Mouse (Mus musculus) testis, postnatal 14 days (tissue): ENCODE results near the gene Malsu1.

ENCODE experiments used
- DNase-seq: peaks from one replicate; pipeline ENCODE4 v3.0.0; 2021; ENCODE audit warnings: low spot score

Gene Malsu1

DNA sequence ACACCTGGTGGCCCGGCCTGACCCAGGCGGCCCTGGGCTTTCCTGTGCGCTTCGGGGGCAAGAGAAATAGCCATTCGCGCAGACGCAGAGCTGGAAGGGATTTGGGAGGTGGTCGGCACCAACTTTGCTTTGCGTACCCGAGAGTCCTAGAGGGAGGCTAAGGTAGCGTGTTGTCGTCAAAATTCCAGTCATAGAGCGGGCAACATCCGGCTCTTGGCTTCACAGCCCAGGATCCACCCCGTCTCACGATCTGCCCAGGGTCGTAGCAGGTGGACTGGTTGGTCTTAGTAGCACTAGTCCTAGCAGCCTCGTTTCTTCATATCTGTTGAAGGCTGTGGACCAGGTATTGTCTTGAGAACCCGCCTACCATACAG lies 509 bp downstream of the Malsu1 start:
- DNase-seq, result no peak

- no peak for DNase-seq
Measured at GRCm38 (mm10) chr6:49077894-49078293, 4.3 kb downstream of the Malsu1 start.

DNA sequence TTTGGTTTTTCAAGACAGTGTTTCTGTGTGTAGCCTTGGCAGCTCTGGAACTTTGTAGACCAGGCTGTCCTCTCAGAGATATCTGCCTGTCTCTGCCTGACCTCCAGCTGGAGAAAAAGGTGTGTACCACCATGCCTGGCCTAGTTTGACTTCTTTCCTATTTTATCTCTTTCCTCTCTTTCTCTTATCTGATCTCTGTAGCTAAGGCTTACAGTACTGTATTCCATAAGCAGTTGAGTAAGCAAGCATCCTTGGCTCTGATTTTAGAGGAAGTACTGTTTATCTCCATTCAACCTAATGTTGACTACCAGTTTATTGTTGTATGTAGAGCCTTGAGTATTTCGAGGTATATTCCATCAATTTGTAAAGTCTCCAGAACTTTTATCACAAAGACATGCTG lies 5.7 kb downstream of the Malsu1 start:
- no peak for DNase-seq

DNA sequence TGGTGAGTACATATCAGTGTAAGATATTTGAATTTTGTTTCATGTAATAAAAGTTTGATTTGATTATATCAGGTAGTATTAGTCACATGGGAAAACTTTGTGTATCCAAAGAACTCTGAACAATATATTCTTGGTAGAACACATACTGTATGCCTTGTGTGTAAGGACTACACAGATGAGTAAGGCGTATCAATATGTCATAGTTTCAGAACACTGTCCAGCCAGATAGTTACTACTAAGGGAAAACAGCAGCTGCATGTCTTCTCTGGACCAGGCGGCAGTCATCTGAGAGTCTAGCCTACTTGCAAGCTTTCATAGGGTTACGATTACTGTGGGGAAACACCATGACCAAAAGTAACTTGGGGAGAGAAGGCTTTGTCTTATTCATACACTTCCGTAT lies 9.4 kb downstream of the Malsu1 start:
- no peak for DNase-seq

DNA sequence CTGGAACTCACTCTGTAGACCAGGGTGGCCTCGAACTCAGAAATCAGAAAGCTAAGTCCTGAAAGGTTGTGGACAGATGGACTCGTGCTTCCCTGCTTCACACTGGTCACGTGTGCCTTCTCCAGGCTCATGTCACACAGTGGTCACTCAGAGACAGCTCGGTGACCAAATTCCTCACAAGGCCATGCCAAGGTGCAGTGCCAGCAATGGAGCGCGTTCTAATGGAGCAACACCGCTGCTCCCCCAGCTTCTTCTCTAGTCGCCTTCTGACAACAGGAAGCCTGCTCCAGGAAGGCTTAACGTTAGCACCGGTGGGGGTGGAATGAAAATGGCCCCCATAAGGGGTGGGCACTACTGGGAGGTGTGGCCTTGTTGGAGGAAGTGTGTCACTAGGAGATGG lies 21.4 kb downstream of the Malsu1 start:
- no peak for DNase-seq

- peak; percentile 22 for DNase-seq
Measured at GRCm38 (mm10) chr6:49096421-49096820, 22.8 kb downstream of the Malsu1 start.

DNA sequence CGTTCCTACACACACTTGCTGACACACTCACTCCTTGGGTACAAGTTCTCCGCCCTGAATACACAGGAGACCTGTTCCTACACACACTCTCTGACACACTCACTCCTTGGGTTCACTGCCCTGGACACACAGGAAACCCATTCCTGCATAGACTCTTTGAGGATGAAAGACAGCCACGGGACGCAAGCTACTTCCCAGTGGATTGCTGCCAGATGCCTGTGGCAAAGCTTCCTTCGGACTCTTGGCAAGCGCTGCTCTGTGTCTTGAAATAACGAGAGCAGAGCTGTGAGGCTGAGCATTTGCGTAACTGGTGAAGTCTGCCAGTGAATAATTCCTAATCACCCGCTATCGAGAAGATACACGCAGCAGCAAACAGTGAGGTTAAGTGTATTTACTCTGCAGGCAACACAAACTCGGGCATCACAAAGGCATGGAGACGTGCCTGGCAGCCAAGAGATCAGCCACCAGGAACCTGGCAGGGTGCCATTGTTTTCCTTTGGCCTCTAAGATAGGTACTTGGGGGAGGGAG lies 23.4 kb downstream of the Malsu1 start:
- peak; percentile 64 for DNase-seq

- DNase-seq, result no peak
Measured at GRCm38 (mm10) chr6:49097596-49098110, 24.1 kb downstream of the Malsu1 start.

DNA sequence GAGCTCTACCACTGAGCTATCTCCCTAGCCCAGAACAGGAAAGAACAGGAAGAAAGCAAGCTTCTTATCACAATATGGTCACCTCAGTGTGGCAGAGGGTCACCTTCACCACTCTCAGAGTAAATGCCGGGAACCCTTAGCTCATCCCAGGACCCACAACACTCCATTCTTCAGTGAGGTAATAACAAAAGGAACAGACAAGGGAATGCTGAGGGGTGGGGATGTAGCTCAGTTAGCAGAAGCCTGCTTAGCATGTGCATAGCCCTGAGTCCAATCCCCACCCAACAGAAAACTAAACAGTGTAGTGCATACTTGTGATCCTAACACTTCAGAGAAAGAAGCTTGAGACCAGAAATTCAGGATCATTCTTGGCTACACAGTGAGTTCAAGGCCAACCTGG lies 25.5 kb downstream of the Malsu1 start:
- no peak for DNase-seq

- DNase-seq, result no peak
Measured at GRCm38 (mm10) chr6:49106746-49107500, 33.3 kb downstream of the Malsu1 start.

DNA sequence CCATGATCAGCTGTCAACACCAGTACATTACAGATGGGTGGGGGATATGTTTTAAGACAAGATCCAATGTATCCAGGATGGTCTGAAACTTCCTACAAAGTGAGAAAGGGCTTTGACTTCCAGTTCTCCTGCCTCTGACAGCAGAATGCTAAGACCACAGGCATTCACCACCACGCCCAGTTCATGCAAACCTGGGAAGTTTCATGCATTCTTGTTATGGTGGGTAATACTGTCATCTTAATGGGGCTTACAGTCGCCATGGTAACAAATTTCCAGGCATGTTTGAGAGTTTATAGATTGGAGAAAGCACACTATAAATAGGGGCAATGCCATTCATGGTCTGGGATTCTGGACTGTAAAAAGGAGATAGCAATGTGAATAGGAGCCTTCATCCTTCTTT lies 35.6 kb downstream of the Malsu1 start:
- no peak for DNase-seq

DNA sequence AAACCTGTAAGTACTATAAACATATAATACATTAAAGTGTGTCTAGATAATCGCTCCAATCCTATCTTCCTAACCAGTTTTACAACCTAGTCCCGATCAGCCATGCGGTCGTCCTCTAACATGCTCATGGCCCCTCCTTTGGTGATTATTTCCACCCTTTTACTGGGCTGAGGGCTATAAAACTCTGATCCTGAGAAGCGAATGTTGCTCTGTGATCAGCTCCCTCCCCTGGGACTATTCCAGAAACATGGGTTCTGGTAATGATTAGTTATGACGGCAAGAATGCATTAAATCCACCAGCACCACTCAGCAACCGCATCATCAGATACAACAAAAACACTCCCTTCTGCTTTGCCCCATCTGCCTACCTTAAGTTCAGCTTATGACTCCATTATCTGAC lies 40.3 kb downstream of the Malsu1 start:
- DNase-seq, result no peak

- no peak for DNase-seq
Measured at GRCm38 (mm10) chr6:49114457-49114856, 40.9 kb downstream of the Malsu1 start.

DNA sequence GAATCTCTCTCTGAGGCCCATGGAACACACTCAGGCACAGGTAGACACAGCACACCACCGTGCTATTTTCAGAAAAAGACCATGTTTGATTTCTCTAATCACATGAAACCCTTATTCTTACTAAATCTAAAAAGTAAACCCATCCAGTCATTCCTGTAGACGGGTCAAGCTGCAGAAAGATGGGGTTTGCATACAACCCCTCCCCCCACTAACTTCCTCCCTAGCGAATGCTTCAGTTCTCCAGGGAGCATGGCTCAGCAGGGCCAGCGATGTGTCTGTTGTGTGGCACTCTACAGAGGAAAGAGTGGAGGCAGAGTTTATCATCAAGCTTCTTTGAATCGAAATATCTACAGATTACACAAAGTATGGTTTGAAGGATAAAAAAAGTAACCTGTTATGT lies 42.0 kb downstream of the Malsu1 start:
- no peak for DNase-seq

DNA sequence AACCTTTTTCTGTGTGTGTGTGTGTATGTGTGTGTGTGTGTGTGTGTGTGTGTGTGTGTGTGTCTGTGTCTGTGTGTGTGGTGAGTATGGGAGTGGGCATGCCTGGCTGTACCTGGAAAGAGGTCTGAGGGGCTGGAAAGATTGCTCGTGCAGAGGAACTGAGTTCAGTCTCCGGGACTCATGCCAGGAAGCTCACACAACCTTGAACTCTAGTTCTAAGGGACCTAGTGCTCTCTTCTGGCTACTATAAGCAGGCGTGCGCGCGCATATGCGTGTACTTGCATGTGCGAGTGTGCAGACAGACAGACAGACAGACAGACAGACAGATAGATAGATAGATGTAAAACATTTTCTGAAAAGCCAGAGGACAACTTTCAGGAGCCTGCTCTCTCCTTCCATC lies 42.6 kb downstream of the Malsu1 start:
- DNase-seq, result peak; percentile 21

GRCm38 (mm10) chr6:49118446-49118845 lies 44.9 kb downstream of the Malsu1 start:
- DNase-seq, result no peak

- no peak for DNase-seq
Measured at GRCm38 (mm10) chr6:49119462-49120135, 46.0 kb downstream of the Malsu1 start.

DNA sequence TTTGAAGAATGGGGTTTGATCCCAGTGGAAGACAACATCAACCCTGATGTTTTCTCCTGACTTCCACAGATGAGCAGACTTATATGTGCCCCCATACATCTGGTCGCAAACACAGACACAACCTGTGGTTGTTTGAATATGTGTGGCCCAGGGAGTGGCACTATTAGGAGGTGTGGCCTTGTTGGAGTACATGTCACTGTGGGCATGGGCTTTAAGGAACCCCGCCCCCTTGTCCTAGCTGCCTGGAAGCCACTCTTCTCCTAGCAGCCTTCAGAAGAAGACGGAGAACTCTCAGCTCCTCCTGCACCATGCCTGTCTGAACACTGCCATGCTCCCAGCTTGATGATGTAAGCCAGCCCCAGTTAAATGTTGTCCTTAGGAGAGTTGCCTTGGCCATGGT lies 46.8 kb downstream of the Malsu1 start:
- DNase-seq, result no peak

DNA sequence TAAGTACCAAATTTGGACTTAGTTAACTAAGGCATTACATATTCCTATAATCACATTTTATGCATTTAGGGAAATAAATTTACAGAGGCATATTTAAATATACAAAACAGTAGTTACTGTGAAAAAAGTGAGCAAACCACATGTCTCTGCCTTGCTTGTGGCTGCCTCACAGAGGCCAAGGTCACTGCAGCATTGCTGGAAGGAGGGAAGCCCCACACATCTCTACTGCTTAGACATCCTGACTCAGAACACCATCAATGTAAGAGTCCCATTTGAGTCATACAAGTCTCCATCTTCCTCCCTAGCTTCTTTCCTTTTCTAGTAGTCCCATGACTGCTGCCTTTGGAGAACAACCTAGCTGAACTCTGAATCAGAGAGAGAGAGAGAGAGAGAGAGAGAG lies 56.7 kb downstream of the Malsu1 start:
- no peak for DNase-seq

DNA sequence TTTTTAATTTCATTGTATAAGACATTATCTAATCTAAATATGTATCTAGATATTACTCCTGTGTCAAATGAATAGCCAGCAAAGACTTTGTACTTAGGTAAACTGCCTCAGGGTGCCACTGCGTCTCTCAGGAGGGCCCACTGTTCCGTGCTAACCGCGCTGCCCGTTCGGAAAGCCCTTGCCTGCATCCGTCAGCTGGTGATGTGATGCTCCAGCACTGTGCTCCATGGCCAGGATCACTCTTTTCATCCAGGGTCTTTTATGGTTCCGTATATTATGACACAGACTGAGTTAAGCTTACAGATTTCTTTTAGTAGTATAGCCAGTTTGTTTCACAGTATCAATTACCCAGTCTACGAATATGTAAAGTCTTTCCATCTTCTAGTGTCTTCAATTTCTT lies 58.3 kb downstream of the Malsu1 start:
- DNase-seq, result no peak

- no peak for DNase-seq
Measured at GRCm38 (mm10) chr6:49132352-49133090, 58.9 kb downstream of the Malsu1 start.
